Mouse (Mus musculus) thymus, postnatal 4 days (tissue): ENCODE data around the gene Cnp.
A peak's percentile ranks its signal among the peaks of the same experiment; 100 is the strongest.

ENCODE experiments used
- DNase-seq: peaks from one replicate; pipeline ENCODE4 v3.0.0; 2021

Cnp gene

GRCm38 (mm10) chr11:100623867-100624266 is 49.2 kb downstream of the Cnp start:
- DNase-seq = no peak

- DNase-seq = no peak
These were observed 51.3 kb downstream of the Cnp start for GRCm38 (mm10) chr11:100625754-100626700.

- peak; percentile 87 for DNase-seq
These were observed 52.0 kb downstream of the Cnp start for GRCm38 (mm10) chr11:100626701-100627195.

- no peak for DNase-seq
These were observed 53.4 kb downstream of the Cnp start for GRCm38 (mm10) chr11:100628056-100628455.

GRCm38 (mm10) chr11:100628862-100629352 is 54.2 kb downstream of the Cnp start:
- no peak for DNase-seq

- DNase-seq = no peak
These were observed 59.8 kb downstream of the Cnp start for GRCm38 (mm10) chr11:100634530-100634929.

GRCm38 (mm10) chr11:100640159-100640906 is 65.6 kb downstream of the Cnp start:
- peak; percentile 69 for DNase-seq
